Mouse (Mus musculus) bone marrow, adult 2 months (tissue): Measurements from ENCODE around the gene Fgfr2.

Experiments
- CTCF ChIP-seq: fragments of 200-500 bp; IDR thresholded peaks from 2 replicates; pipeline ENCODE4 v1.5.1; 2011; ENCODE audit warnings: low read length, control low read depth; ENCODE audit not compliant: control insufficient read depth, insufficient read depth
- POLR2A ChIP-seq: fragments of 200-500 bp; IDR thresholded peaks from 2 replicates; pipeline ENCODE4 v1.6.1; 2011; ENCODE audit warnings: low read depth, mild to moderate bottlenecking, control low read depth, low read length, borderline replicate concordance; ENCODE audit not compliant: control insufficient read depth

DNA sequence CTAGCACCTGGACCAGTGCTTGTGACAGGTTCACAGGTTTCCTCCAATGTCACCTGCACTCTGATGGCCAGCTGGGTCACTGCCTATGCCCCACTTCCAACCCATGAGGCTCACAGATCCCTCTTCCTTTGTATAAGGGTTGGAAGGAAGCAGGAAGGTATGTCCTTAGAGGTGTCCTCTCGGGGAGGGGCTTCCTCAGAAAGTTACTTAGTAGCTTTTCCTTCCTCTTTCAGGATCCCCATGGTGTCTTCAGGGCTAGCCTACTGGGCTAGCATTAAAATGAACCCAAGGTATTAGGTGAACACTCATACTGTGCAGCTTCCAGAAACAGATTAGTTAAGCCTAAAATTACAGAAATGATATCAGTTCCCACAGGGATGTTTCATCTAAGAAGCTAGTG lies 790.1 kb downstream of the Fgfr2 start:
- no peak for TF ChIP-seq CTCF
- no peak for TF ChIP-seq POLR2A
